Mouse (Mus musculus) midbrain, postnatal 0 days (tissue): ENCODE results near the gene Tubgcp2. TPM values are rescaled to one million over a fixed set of nuclear protein-coding genes. Genes with fewer than 3 reads are reported as not detected.

Source experiments
- ATAC-seq: fragments of 200-750 bp; cut with Nextera tagmentation; 2 replicates; pipeline ENCODE4 v1.8.0; 2017; ENCODE audit warnings: moderate number of reproducible peaks, mild to moderate bottlenecking, moderate TSS enrichment, moderate library complexity; ENCODE audit not compliant: low FRiP score
- DNase-seq: peaks from one replicate; pipeline ENCODE4 v3.0.0-alpha.2; 2015; ENCODE audit warnings: low spot score
- H3K27ac ChIP-seq: fragments of 300-500 bp; sonication (generic); 2 replicates; pipeline ENCODE4 v1.5.1; 2014; ENCODE audit warnings: low read depth, mild to moderate bottlenecking, low read length, mixed read lengths
- H3K27me3 ChIP-seq: fragments of 300-500 bp; sonication (generic); 2 replicates; pipeline ENCODE4 v1.6.1; 2014; ENCODE audit warnings: low read length, control low read depth, mixed read lengths; ENCODE audit not compliant: insufficient read depth
- H3K36me3 ChIP-seq: fragments of 300-500 bp; sonication (generic); 2 replicates; pipeline ENCODE4 v1.6.1; 2014; ENCODE audit warnings: low read length, control low read depth, mixed read lengths; ENCODE audit not compliant: insufficient read depth
- H3K4me1 ChIP-seq: fragments of 300-500 bp; sonication (generic); 2 replicates; pipeline ENCODE4 v1.6.1; 2014; ENCODE audit warnings: mild to moderate bottlenecking, control low read depth, antibody characterized with exemption, low read length, mixed read lengths; ENCODE audit not compliant: insufficient read depth
- H3K4me2 ChIP-seq: fragments of 300-500 bp; sonication (generic); 2 replicates; pipeline ENCODE4 v1.6.1; 2014; ENCODE audit warnings: low read depth, mild to moderate bottlenecking, low read length, mixed read lengths; ENCODE audit not compliant: poor library complexity, severe bottlenecking
- H3K4me3 ChIP-seq: fragments of 300-500 bp; sonication (generic); 2 replicates; pipeline ENCODE4 v1.5.1; 2014; ENCODE audit warnings: low read depth, mild to moderate bottlenecking, low read length, moderate library complexity
- H3K9ac ChIP-seq: fragments of 300-500 bp; sonication (generic); replicated peaks from 2 replicates; pipeline ENCODE4 v1.6.1; 2014; ENCODE audit warnings: mild to moderate bottlenecking, low read length, moderate library complexity, mixed read lengths; ENCODE audit not compliant: poor library complexity, severe bottlenecking
- H3K9me3 ChIP-seq: fragments of 300-500 bp; sonication (generic); 2 replicates; pipeline ENCODE4 v1.6.1; 2016; ENCODE audit warnings: low read length, control low read depth
- CTCF ChIP-seq: IDR thresholded peaks from 2 replicates; pipeline ENCODE4 v1.5.1; 2016; ENCODE audit warnings: antibody characterized with exemption, mild to moderate bottlenecking
- WGBS: fragments of 180-500 bp; shearing (Covaris S2); extraction: QIAGEN DNeasy Blood & Tissue Kit; methylation state at CpG from one replicate; pipeline ENCODE4 v1.1.7; 2014; 5-methylcytosine and 5-hydroxymethylcytosine counted together
- polyA plus RNA-seq: library from polyadenylated mRNA; unstranded; fragments of >200 nt; fragmentation: Nextera tagmentation; extraction: Ambion mirVana; gene quantifications from 2 replicates; pipeline ENCODE4 v1.2.1, GENCODE M21; 2015
- total RNA-seq: library from RNA; depleted of rRNA; stranded (reverse); fragments of >200 nt; gene quantifications from 2 replicates; pipeline ENCODE4 v1.2.3, GENCODE M21; 2014

The Tubgcp2 gene
- total and polyA plus RNA-seq, 2 experiments from 2014 or later = 61.6 to 66.9 TPM

DNA sequence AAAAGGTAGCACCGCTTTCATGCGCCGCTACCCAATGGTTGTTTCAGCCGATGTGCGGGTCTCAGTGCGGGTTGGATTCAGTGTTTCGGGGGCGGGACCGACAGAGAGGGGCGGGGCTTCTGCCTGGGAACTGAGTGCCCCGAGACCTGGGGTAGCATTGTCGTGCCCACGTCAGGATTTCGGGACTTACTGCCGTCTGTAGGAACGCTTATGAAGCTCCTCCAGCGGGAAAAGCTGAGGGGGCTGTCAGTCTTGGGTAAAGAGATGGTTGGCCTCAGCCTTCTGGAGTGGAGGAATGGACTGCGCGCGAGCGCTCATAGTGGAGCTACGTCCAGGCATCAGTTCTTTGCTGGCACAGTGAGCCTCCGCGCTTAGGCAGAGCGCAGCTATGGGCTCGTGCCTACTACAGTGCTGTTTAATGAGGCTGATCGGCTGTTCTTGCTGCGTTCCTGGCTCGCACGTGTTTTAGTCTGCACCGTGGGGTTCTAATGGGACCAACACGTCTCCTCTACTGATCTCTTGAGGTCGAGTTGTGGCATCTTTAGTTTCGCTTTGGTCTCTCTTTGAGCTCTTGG lies 12.7 kb upstream of the Tubgcp2 start:
- WGBS = 1% methylated on average over 32 of the region's 34 CpGs
- H3K27ac ChIP-seq = no peak overlapping the region
- peak; percentile 27; the same call in 1 of the 2 replicates for ATAC-seq

DNA sequence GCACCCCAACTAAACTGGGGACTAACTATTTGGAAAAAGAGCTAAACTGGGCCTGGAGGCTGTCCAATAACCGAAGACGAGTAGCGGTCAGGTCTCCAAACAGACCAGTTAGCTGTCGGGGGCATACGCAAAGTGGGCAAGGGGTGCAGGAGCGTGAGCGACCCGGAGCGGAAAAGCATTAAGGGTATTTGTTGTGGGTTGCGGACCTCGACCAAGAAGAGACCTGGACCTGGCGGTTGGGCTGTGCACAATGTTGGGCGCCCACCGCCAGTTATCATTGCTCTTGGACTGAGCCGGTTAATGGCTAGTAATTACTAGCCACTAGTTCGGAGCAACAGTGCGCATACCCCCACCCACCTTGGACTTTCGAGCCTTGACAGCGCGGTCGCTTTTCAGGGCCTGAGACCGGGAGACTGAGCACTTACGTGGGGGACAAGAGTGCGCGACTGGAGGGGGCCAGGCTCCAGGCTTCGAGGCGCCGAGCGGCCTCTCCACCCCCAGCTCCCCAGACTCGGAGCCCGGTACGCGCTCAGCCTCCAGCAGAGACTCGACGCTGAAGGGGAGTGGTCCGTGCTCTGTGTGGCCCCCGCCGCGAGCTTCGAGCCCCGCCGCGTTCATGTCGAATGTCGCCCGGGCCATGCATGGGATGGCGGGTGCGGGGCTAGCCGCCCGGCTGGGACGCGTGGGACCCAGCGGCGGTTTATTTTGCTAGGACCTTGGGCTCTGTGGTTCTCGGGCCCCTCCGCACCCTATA lies 12.1 kb upstream of the Tubgcp2 start, which contains the start of gene Msx3:
Gene Msx3 (minus strand): TSS at position 729 of the 754 bp plus-strand sequence.
- Histone ChIP-seq H3K9ac (no peak within 1 kb of the TSS), H3K36me3 (no peaks in the 10 kb centered on the region), H3K4me2 (peak within 1 kb of the TSS; percentile 47), H3K9me3 (no peaks in the 10 kb centered on the region), H3K4me3 (peak within 1 kb of the TSS; percentile 31), H3K27me3 (peaks cover 93% of the 10 kb centered on the region), H3K27ac (no peak within 1 kb of the TSS), H3K4me1 (peaks cover 4% of the 10 kb centered on the region; the same call in 1 of the 2 replicates)
- WGBS = under 1% methylated on average over 56 of the region's 56 CpGs
- peak; percentile 44 for ATAC-seq
- no peak for TF ChIP-seq CTCF
- DNase-seq = no peak

More for the DNA sequence above, 12.7 kb upstream of the Tubgcp2 start:
- peaks cover 4% of the 10 kb centered on the region; the same call in 1 of the 2 replicates for H3K4me1 ChIP-seq
- H3K27me3 ChIP-seq = peaks cover 91% of the 10 kb centered on the region
- H3K36me3 ChIP-seq = no peaks in the 10 kb centered on the region
- H3K9me3 ChIP-seq = no peaks in the 10 kb centered on the region
- no peak overlapping the region for H3K9ac ChIP-seq
- H3K4me3 ChIP-seq = peak overlapping the region; percentile 31
- peak overlapping the region; percentile 47 for H3K4me2 ChIP-seq
- 0 out of 2 replicates have a peak, but pooled peaks have one; percentile 3 for TF ChIP-seq CTCF
- DNase-seq = peak; percentile 54

DNA sequence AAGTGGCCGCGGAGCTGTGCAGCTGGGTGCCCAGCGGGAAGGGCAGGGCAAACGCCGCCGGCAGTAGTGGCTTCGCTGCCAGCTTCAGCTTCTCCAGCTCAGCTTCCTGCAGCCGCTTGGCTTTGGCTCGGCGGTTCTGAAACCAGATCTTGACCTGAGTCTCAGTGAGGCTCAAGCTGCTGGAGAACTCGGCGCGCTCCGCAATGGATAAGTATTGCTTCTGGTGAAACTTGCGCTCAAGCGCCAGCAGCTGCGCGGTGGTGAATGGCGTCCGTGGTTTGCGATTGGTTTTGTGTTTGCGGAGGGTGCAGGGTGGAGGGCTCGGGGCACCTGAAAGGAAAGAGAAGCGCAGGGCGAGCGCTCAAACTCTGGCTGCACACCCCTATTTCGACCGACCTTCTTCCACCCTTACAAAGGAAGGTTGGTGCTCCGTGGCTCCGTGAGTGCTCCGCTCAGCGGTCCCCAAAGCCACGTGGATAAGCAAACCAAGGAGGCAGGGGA lies 11.4 kb upstream of the Tubgcp2 start:
- Histone ChIP-seq H3K4me1 (peaks cover 4% of the 10 kb centered on the region; the same call in 1 of the 2 replicates), H3K27me3 (peaks cover 91% of the 10 kb centered on the region), H3K4me2 (peak overlapping the region; percentile 47), H3K9me3 (no peaks in the 10 kb centered on the region), H3K9ac (no peak overlapping the region), H3K4me3 (peak overlapping the region; percentile 31), H3K36me3 (no peaks in the 10 kb centered on the region), H3K27ac (no peak overlapping the region)
- DNase-seq = peak; percentile 37
- TF ChIP-seq CTCF = no peak
- under 1% methylated on average over 33 of the region's 33 CpGs for WGBS
- peak; percentile 23; the same call in 1 of the 2 replicates for ATAC-seq

DNA sequence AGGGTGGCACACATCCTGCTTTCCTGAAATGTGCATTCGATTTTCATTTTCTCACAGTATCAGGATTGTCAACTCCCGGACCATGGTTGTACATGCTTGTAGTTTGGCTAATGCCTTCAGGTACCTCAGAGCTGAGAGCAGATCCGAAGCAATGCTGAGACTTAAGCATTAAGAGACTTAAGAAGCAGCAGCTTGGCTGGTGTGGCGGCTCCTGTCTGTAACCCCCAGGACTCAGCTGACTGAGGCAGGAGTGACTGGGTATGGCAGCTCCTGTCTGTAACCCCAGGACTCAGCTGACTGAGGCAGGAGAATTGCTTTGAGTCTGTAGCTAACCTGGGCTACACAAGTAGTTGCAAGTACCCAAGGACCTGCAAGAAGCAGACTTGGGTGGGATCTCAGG lies 9.1 kb upstream of the Tubgcp2 start:
- ATAC-seq (no peak), DNase-seq (no peak)
- no peak overlapping the region for H3K4me2 ChIP-seq
- H3K27ac ChIP-seq = no peak overlapping the region
- WGBS = 79% methylated on average over 4 of the region's 4 CpGs
- no peak overlapping the region for H3K4me3 ChIP-seq
- no peak overlapping the region for H3K9ac ChIP-seq
- no peaks in the 10 kb centered on the region for H3K9me3 ChIP-seq
- H3K27me3 ChIP-seq = peaks cover 70% of the 10 kb centered on the region
- no peak for TF ChIP-seq CTCF
- peaks cover 4% of the 10 kb centered on the region; the same call in 1 of the 2 replicates for H3K4me1 ChIP-seq
- peaks cover 7% of the 10 kb centered on the region; the same call in 1 of the 2 replicates for H3K36me3 ChIP-seq

DNA sequence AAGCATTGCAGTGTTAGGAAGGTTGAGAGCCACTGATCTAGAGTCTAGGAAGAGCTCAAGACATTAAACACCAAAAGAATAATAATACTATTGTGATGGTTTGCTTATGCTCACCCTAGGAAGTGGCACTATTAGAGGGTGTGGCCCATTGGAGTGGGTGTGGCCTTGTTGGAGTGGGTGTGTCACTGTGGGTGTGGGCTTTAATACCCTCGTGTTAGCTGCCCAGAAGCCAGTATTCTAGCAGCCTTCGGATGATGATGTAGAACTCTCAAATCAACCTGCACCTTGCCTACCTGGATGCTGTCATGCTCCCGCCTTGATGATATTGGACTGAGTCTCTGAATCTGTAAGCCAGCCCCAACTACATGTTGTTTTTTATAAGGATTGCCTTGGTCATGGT lies 6.3 kb upstream of the Tubgcp2 start:
- Histone ChIP-seq H3K4me2 (no peak overlapping the region), H3K27ac (no peak overlapping the region), H3K9ac (no peak overlapping the region), H3K4me3 (no peak overlapping the region), H3K36me3 (peaks cover 18% of the 10 kb centered on the region; the same call in 1 of the 2 replicates), H3K9me3 (no peaks in the 10 kb centered on the region), H3K4me1 (0 out of 2 replicates have a peak, but pooled peaks cover 2% of the 10 kb centered on the region), H3K27me3 (peaks cover 42% of the 10 kb centered on the region)
- 77% methylated on average over 3 of the region's 3 CpGs for WGBS
- DNase-seq (no peak), ATAC-seq (no peak)
- no peak for TF ChIP-seq CTCF
